In the genomic region with DNA sequence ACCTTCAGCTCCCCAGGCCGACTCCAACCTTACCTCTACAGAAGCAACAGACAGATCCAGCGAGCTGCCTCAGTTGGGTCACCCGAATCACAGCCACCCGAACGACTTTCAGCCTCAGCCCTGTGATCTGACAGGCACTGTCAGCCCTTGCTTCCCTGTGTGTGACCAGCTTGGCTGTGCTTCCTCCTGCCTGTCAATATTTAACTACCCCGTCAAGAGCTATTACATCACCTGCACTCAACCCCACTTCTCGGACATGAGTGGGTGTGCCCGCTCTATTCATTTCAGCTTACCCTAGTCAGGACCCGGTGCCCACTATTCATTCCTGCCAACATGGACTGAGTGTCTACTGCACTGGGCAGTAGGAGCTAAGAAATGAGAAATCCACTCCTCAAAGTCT, we compare ENCODE assay signal across 14 mouse cellular contexts.
DNase-seq lines count a peak whose midpoint lies in the region; ATAC-seq and TF ChIP-seq lines count a peak whose summit lies in the region.
"Had no signal": no experiment of that assay in that cellular context is flagged by ENCODE, and none has a peak within 500 bp of the region (broad histone marks: within the 10 kb centered on the region; RNA-seq: fewer than 3 reads in every experiment).

No protein-coding gene starts in this region.

- H3K4me3 ChIP-seq in megakaryocyte, embryonic 14.5 days (replicated peaks) = peak overlapping the region; percentile 38
- H3K4me3 ChIP-seq in lung, postnatal 0 days (ENCODE audit: low read depth, low read length) = peak overlapping the region; percentile 27
- H3K4me3 ChIP-seq in hindbrain, embryonic 11.5 days (ENCODE audit: low read depth, low read length) = no peak overlapping the region
- H3K4me3 ChIP-seq: embryonic facial prominence, embryonic 12.5 days; heart, embryonic 12.5 days; left cerebral cortex, adult 2 months had no signal

- intact Hi-C loops in left cerebral cortex, postnatal 25 days (cut with DNase I) = no loop called here

- H3K4me2 ChIP-seq in lung, postnatal 0 days (replicated peaks; ENCODE audit: low read depth, low read length) = peak overlapping the region; percentile 47
- H3K4me2 ChIP-seq in hindbrain, embryonic 11.5 days (replicated peaks; ENCODE audit: low read depth, low read length) = no peak overlapping the region
- H3K4me2 ChIP-seq: embryonic facial prominence, embryonic 12.5 days; heart, embryonic 12.5 days had no signal

- peaks cover 16% of the 10 kb centered on the region for H3K9me3 ChIP-seq in megakaryocyte, embryonic 14.5 days
- no peaks in the 10 kb centered on the region for H3K9me3 ChIP-seq in lung, postnatal 0 days (ENCODE audit: low read length)
- no peaks in the 10 kb centered on the region for H3K9me3 ChIP-seq in hindbrain, embryonic 11.5 days (ENCODE audit: control insufficient read depth, low read length)
- H3K9me3 ChIP-seq: embryonic facial prominence, embryonic 12.5 days; heart, embryonic 12.5 days had no signal

- no peak for TF ChIP-seq CTCF in lung, postnatal 0 days (IDR thresholded peaks at IDR 0.05)

- H3K27me3 ChIP-seq in megakaryocyte, embryonic 14.5 days (replicated peaks) = peaks cover 2% of the 10 kb centered on the region
- no peaks in the 10 kb centered on the region for H3K27me3 ChIP-seq in lung, postnatal 0 days (replicated peaks; ENCODE audit: insufficient read depth, low read length)
- H3K27me3 ChIP-seq in hindbrain, embryonic 11.5 days (ENCODE audit: control insufficient read depth, insufficient read depth, low read length) = no peaks in the 10 kb centered on the region
- H3K27me3 ChIP-seq: embryonic facial prominence, embryonic 12.5 days; heart, embryonic 12.5 days had no signal

- TF ChIP-seq EP300 in lung, postnatal 0 days (IDR thresholded peaks at IDR 0.05) = peak; percentile 85

- H3K9ac ChIP-seq in lung, postnatal 0 days (replicated peaks; ENCODE audit: low read depth) = no peak overlapping the region
- H3K9ac ChIP-seq in hindbrain, embryonic 11.5 days (ENCODE audit: low read depth, low read length) = no peak overlapping the region
- H3K9ac ChIP-seq: embryonic facial prominence, embryonic 12.5 days; forebrain, postnatal 0 days; heart, embryonic 12.5 days had no signal

- peak; percentile 12 to 49 for DNase-seq in kidney, postnatal 4 days
- DNase-seq in lung, postnatal 0 days (ENCODE audit: low spot score) = peak; percentile 78
- DNase-seq in left cerebral cortex, postnatal 25 days (ENCODE audit: low spot score in 2 of 2) = no peak
- no peak for DNase-seq in right cerebral cortex, postnatal 10 days (ENCODE audit: low spot score in 2 of 2)
- no peak for DNase-seq in cerebellum, postnatal 14 days
- DNase-seq in hindbrain, embryonic 11.5 days (ENCODE audit: low spot score) = no peak
- DNase-seq: cerebellum, postnatal 10 days; forebrain, postnatal 0 days had no signal

- H3K36me3 ChIP-seq in megakaryocyte, embryonic 14.5 days (replicated peaks; ENCODE audit: low read length) = no peaks in the 10 kb centered on the region
- H3K36me3 ChIP-seq in lung, postnatal 0 days (ENCODE audit: insufficient read depth, low read length) = no peaks in the 10 kb centered on the region
- H3K36me3 ChIP-seq in hindbrain, embryonic 11.5 days (ENCODE audit: control insufficient read depth, insufficient read depth, low read length) = no peaks in the 10 kb centered on the region
- H3K36me3 ChIP-seq: embryonic facial prominence, embryonic 12.5 days; G1E; heart, embryonic 12.5 days had no signal

- H3K4me1 ChIP-seq in megakaryocyte, embryonic 14.5 days = no peaks in the 10 kb centered on the region
- H3K4me1 ChIP-seq in lung, postnatal 0 days (ENCODE audit: insufficient read depth, low read depth, low read length) = no peaks in the 10 kb centered on the region; the same call in 1 of the 2 replicates
- H3K4me1 ChIP-seq in hindbrain, embryonic 11.5 days (replicated peaks; ENCODE audit: control insufficient read depth, insufficient read depth, low read length) = no peaks in the 10 kb centered on the region; the same call in 1 of the 2 replicates
- H3K4me1 ChIP-seq: embryonic facial prominence, embryonic 12.5 days had no signal

- ATAC-seq in megakaryocyte, adult 5-6 weeks (ENCODE audit: poor library complexity, severe bottlenecking) = no peak
- ATAC-seq in lung, postnatal 0 days = peak; percentile 88
- no peak for ATAC-seq in hindbrain, embryonic 11.5 days (ENCODE audit: low FRiP score)
- ATAC-seq: forebrain, postnatal 0 days had no signal

- H3K27ac ChIP-seq in lung, postnatal 0 days (ENCODE audit: low read length) = peak overlapping the region; percentile 73
- no peak overlapping the region for H3K27ac ChIP-seq in hindbrain, embryonic 11.5 days (ENCODE audit: low read depth, low read length)
- H3K27ac ChIP-seq: embryonic facial prominence, embryonic 12.5 days; left cerebral cortex, adult 2 months had no signal

- WGBS in lung, postnatal 0 days = 48% methylated on average over 9 of the region's 9 CpGs
- 86% methylated on average over 9 of the region's 9 CpGs for WGBS in hindbrain, embryonic 11.5 days

Comparison
In these comparisons a context has a peak if more than half of its experiments do, and no peak if none do; other contexts are left out.
1. DNase-seq: peak in kidney, postnatal 4 days (2 of 2) and lung, postnatal 0 days (single experiment); none in left cerebral cortex, postnatal 25 days (0 of 2), right cerebral cortex, postnatal 10 days (0 of 2), cerebellum, postnatal 14 days (0 of 2) and hindbrain, embryonic 11.5 days (single experiment).